Mouse (Mus musculus) heart, adult 18-20 months (tissue): ENCODE measurements at regions not wholly inside any gene's neighbourhood (a gene's known extent, or its start where the extent isn't known, plus 50 kb on each side); places are given as distances from the start of the nearest gene placed in this dataset.

ENCODE experiments used
- DNase-seq, 2 experiments: peaks; one replicate each; pipeline ENCODE4 v3.0.0; 2021 to 2022; ENCODE audit warnings: mixed read lengths in 1 of 2

- no peak for DNase-seq
Measured at GRCm38 (mm10) chr2:160587015-160587835, 58.5 kb upstream of the Top1 start.

- no peak for DNase-seq
Measured at GRCm38 (mm10) chr2:160588401-160588800, 57.3 kb upstream of the Top1 start.

GRCm38 (mm10) chr2:160590209-160590910, 55.3 kb upstream of the Top1 start:
- no peak for DNase-seq

- DNase-seq, result no peak
Measured at GRCm38 (mm10) chr2:160591446-160592180, 54.1 kb upstream of the Top1 start.

GRCm38 (mm10) chr2:160593035-160593434, 52.7 kb upstream of the Top1 start:
- DNase-seq, result peak; percentile 53 to 91
